Mouse (Mus musculus): ENCODE measurements at regions not wholly inside any gene's neighbourhood (a gene's known extent, or its start where the extent isn't known, plus 50 kb on each side); places are given as distances from the start of the nearest gene placed in this dataset.
A peak's percentile ranks its signal among the peaks of the same experiment; 100 is the strongest.

DNA sequence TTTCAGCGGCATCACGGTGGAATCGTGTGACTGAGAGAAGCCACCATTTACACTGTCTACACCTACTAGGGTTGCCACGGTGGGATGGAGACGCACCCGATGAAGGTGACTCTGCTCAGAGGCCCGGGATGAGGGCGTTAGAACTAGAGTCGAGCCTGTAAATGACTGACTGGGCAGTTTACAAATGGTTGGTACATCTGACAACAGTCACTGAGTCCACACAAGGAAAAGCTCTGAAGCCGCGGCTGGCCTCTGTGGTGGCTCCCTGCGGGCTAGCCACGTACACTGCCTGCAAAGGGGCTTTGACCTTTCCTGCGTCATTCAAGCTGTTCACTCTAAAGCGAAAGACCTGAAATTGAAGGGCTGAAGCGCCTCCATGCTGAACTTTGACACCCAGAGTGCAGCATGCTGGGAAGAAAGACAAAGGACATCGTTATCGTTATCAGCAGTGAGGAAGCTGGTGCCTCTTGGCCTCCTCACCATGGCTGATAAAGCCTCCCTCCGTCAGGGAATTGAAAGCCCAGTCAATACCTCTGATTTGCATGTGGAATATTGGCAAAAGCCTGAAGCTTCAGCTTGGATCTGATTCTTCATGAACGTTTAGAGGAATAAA, 462.1 kb upstream of the Arglu1 start:
- DNase-seq (ENCODE audit: extremely low spot score in 1 of 2, low spot score in 2 of 2): no peak

DNA sequence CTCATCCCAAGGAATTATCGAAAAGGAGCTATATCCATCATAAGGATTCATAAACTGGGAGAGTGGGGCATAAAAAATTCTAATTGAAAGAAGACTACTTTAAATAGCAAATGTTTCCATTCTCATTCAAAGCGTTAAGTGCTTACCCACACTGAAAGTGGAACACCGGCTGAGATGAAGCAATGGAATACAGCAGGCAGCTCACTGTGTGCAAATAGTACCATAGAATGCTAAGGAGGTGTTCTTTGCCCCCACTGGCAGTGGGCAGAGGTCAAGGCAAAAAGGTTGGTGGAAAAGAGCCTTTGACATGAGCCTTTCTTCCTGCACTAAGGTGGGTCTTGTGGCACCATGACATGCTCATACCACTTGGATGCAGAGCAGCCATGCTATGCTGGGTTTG, 454.0 kb upstream of the Arglu1 start:
- Histone ChIP-seq H3K4me3 (no peak overlapping the region), H3K27ac (no peak overlapping the region)
- intact Hi-C loops (cut with DNase I): no loop called here
- no peak for DNase-seq (ENCODE audit: extremely low spot score in 1 of 2, low spot score in 2 of 2)
- TF ChIP-seq CTCF (IDR thresholded peaks at IDR 0.05): no peak

More for the DNA sequence above, 462.1 kb upstream of the Arglu1 start:
- intact Hi-C loops (cut with DNase I): no loop called here
- TF ChIP-seq CTCF (IDR thresholded peaks at IDR 0.05): no peak
- Histone ChIP-seq H3K27ac (no peak overlapping the region), H3K4me3 (no peak overlapping the region)

DNA sequence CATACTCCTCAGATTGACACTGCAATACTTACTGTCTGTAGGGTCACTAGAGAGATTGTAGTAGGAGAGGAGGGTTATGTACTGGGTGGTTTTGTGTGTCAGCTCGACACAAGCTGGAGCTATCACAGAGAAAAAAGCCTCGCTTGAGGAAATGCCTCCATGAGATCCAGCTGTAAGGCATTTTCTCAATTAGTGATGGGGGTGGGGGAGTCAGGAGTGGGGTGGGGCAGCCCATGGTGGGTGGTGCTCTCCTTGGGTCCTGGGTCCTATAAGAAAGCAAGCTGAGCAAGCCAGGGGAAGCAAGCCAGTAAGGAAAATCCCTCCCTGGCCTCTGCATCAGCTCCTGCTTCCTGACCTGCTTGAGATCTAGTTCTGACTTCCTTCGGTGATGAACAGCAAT, 449.5 kb upstream of the Arglu1 start:
- no peak overlapping the region for H3K4me3 ChIP-seq
- intact Hi-C loops (cut with DNase I): no loop called here
- no peak for TF ChIP-seq CTCF (IDR thresholded peaks at IDR 0.05)
- no peak overlapping the region for H3K27ac ChIP-seq
- no peak for DNase-seq (ENCODE audit: extremely low spot score in 1 of 2, low spot score in 2 of 2)

DNA sequence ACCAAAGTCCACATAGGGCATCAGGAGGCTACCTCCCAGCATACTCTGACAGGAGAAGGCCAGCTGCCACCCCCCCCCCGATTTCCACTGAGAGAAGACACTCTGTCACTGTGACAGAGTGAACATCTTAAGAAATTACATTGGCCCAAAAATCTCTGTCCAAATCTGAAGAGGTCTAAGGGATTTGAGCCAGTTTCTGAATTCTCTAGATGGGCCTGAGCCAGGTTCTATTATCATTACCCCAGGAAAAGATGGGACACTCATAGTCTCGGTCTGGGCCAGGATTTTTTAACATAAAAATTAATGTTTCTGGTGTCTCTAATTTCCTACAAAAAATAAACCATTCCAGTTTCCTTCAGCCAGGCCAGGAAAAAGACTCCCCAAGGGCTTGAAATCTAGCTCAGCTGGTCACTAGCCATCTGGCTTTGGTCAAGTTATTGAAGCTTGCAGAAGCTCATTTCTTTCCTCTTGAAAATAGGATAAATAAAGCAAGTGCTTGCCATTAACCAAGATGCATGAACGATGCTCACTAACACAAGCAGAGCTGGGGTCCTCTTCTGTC, 448.8 kb upstream of the Arglu1 start:
- no peak for TF ChIP-seq CTCF (IDR thresholded peaks at IDR 0.05)
- intact Hi-C loops (cut with DNase I): no loop called here
- H3K27ac ChIP-seq: no peak overlapping the region
- H3K4me3 ChIP-seq: no peak overlapping the region
- DNase-seq (ENCODE audit: extremely low spot score in 1 of 2, low spot score in 2 of 2): no peak

DNA sequence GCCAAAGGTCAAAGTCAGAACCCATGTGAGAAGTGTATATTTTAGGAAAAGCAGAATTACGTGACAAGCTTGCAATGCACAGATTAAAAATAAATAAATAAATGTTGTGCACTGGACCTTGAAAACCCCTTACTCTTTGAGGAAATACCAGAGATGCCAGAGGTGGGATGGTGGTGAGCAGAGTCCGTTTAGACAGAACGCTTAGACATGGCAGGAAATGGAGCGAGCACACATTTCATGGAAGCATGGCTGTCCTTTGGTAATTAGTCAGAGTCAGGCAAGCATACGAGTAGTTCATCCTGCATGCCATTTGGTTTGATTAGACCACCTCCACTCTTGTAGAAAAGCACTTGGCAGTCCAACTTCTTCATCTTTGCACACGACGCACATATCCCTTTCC, 443.4 kb upstream of the Arglu1 start:
- intact Hi-C loops (cut with DNase I): no loop called here
- TF ChIP-seq CTCF (IDR thresholded peaks at IDR 0.05): no peak
- no peak for DNase-seq (ENCODE audit: extremely low spot score in 1 of 2, low spot score in 2 of 2)
- no peak overlapping the region for H3K27ac ChIP-seq
- no peak overlapping the region for H3K4me3 ChIP-seq

- no peak for TF ChIP-seq CTCF (IDR thresholded peaks at IDR 0.05)
- no peak overlapping the region for H3K27ac ChIP-seq
- no peak for DNase-seq (ENCODE audit: extremely low spot score in 1 of 2, low spot score in 2 of 2)
- intact Hi-C loops (cut with DNase I): no loop called here
- H3K4me3 ChIP-seq: no peak overlapping the region
These were observed 442.4 kb upstream of the Arglu1 start for GRCm38 (mm10) chr8:9132612-9133218.

GRCm38 (mm10) chr8:9131249-9131648, 440.9 kb upstream of the Arglu1 start:
- intact Hi-C loops (cut with DNase I): no loop called here
- Histone ChIP-seq H3K4me3 (no peak overlapping the region), H3K27ac (no peak overlapping the region)
- TF ChIP-seq CTCF (IDR thresholded peaks at IDR 0.05): no peak
- no peak for DNase-seq (ENCODE audit: extremely low spot score in 1 of 2, low spot score in 2 of 2)

- TF ChIP-seq CTCF (IDR thresholded peaks at IDR 0.05): no peak
- Histone ChIP-seq H3K27ac (no peak overlapping the region), H3K4me3 (no peak overlapping the region)
- intact Hi-C loops (cut with DNase I): no loop called here
- no peak for DNase-seq (ENCODE audit: extremely low spot score in 1 of 2, low spot score in 2 of 2)
These were observed 434.2 kb upstream of the Arglu1 start for GRCm38 (mm10) chr8:9124503-9124902.

GRCm38 (mm10) chr8:9117809-9118737, 427.8 kb upstream of the Arglu1 start:
- intact Hi-C loops (cut with DNase I): no loop called here

GRCm38 (mm10) chr8:9095980-9096379, 405.7 kb upstream of the Arglu1 start:
- H3K4me3 ChIP-seq: no peak overlapping the region
- peak overlapping the region; percentile 50; the same call in 1 of the 2 replicates for H3K27ac ChIP-seq
- no peak for TF ChIP-seq CTCF (IDR thresholded peaks at IDR 0.05)
- DNase-seq (ENCODE audit: extremely low spot score in 1 of 2, low spot score in 2 of 2): no peak
- intact Hi-C loops (cut with DNase I): no loop called here

More at GRCm38 (mm10) chr8:9117809-9118737, 427.8 kb upstream of the Arglu1 start:
- no peak overlapping the region for H3K27ac ChIP-seq
- DNase-seq (ENCODE audit: extremely low spot score in 1 of 2, low spot score in 2 of 2): no peak
- TF ChIP-seq CTCF (IDR thresholded peaks at IDR 0.05): no peak
- no peak overlapping the region for H3K4me3 ChIP-seq

GRCm38 (mm10) chr8:9094002-9094401, 403.7 kb upstream of the Arglu1 start:
- Histone ChIP-seq H3K4me3 (no peak overlapping the region), H3K27ac (no peak overlapping the region)
- no peak for TF ChIP-seq CTCF (IDR thresholded peaks at IDR 0.05)
- intact Hi-C loops (cut with DNase I): no loop called here
- DNase-seq (ENCODE audit: extremely low spot score in 1 of 2, low spot score in 2 of 2): no peak

DNA sequence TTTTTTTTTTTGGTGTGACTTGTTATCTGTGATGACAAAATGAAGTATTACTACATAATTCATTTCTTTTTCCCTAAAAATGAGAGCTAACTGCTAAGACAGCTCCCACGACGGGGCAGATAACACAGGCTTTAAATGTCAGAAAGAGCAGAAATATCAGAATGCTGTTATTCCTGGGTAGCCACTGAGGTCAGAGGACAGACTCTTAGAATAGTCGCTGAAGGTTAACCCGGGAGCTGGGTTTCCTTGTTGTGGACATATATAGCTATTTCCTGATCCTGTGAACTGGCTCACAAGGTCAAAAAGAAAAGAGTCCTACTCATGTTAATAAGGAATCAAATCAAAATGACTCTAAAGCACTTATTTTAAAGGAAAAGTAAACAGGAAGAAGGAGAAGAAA, 403.0 kb upstream of the Arglu1 start:
- Histone ChIP-seq H3K4me3 (no peak overlapping the region), H3K27ac (no peak overlapping the region)
- DNase-seq (ENCODE audit: extremely low spot score in 1 of 2, low spot score in 2 of 2): no peak
- no peak for TF ChIP-seq CTCF (IDR thresholded peaks at IDR 0.05)
- intact Hi-C loops (cut with DNase I): no loop called here

Data from left cerebral cortex, adult 2 months (tissue).